Mouse (Mus musculus) C2C12 (cell line): ENCODE results near the gene Gm20695. TPM values are rescaled to one million over a fixed set of nuclear protein-coding genes. Genes with fewer than 3 reads are reported as not detected.

Source experiments
- H3K27me3 ChIP-seq: one replicate; pipeline ENCODE4 v1.6.1; 2011; ENCODE audit not compliant: control insufficient read depth, insufficient read depth, insufficient read length
- H3K36me3 ChIP-seq: one replicate; pipeline ENCODE4 v1.6.1; 2011; ENCODE audit not compliant: control insufficient read depth, insufficient read depth
- H3K4me3 ChIP-seq: one replicate; pipeline ENCODE4 v1.5.1; 2011; ENCODE audit warnings: mild to moderate bottlenecking, control low read depth; ENCODE audit not compliant: poor library complexity, insufficient read depth, severe bottlenecking
- H3K79me2 ChIP-seq: one replicate; pipeline ENCODE4 v1.6.1; 2011; ENCODE audit not compliant: control insufficient read depth, insufficient read depth
- H3K79me3 ChIP-seq: one replicate; pipeline ENCODE4 v1.6.1; 2011; ENCODE audit warnings: low read depth, control low read depth
- H3ac ChIP-seq: one replicate; pipeline ENCODE3; 2011; ENCODE audit warnings: low read depth; ENCODE audit not compliant: control insufficient read depth, insufficient read length
- CEBPB ChIP-seq: IDR thresholded peaks from one replicate; pipeline ENCODE4 v1.6.1; 2011; ENCODE audit warnings: low read depth, mild to moderate bottlenecking, control low read depth, moderate library complexity
- CTCF ChIP-seq: IDR thresholded peaks from one replicate; pipeline ENCODE4 v1.5.1; 2011; ENCODE audit not compliant: control insufficient read depth, insufficient read depth, insufficient read length
- FOSL1 ChIP-seq: IDR thresholded peaks from one replicate; pipeline ENCODE4 v1.8.0; 2011; ENCODE audit warnings: mild to moderate bottlenecking, low read length; ENCODE audit not compliant: poor library complexity, insufficient read depth, severe bottlenecking
- MAX ChIP-seq: IDR thresholded peaks from one replicate; pipeline ENCODE4 v1.6.1; 2011; ENCODE audit warnings: mild to moderate bottlenecking, control low read depth
- MYOD1 ChIP-seq: IDR thresholded peaks from one replicate; pipeline ENCODE4 v1.6.1; 2011; ENCODE audit warnings: low read depth; ENCODE audit not compliant: control insufficient read depth, insufficient read length
- MYOG ChIP-seq: IDR thresholded peaks from one replicate; pipeline ENCODE4 v1.6.1; 2011; ENCODE audit not compliant: control insufficient read depth, insufficient read length; ENCODE audit errors: extremely low read depth
- USF1 ChIP-seq: IDR thresholded peaks from one replicate; pipeline ENCODE4 v1.6.1; 2011; ENCODE audit warnings: low read depth, mild to moderate bottlenecking, control low read depth, moderate library complexity
- long read RNA-seq, 2 experiments: library from polyadenylated mRNA; unstranded; transcript quantifications; one replicate each; pipeline ENCODE4 v2.0.0; 2019 to 2020
- polyA plus RNA-seq: library from polyadenylated mRNA; unstranded; fragments of >200 nt; fragmentation: generic; extraction: Trizol; gene quantifications from one replicate; pipeline ENCODE4 v1.2.1, GENCODE M21; 2012; ENCODE audit warnings: missing spikeins

The Gm20695 gene
- 0.22 TPM for polyA plus RNA-seq
- long read RNA-seq, experiment 1, partial matches to known transcripts, result 0 of 1 reads
- long read RNA-seq, experiment 1, other reads (novel, unspliced or antisense), result 1 of 1 reads
- long read RNA-seq, experiment 2, result 0 reads

- no peak for TF ChIP-seq USF1
- peak; percentile 45 for TF ChIP-seq CEBPB
- peak; percentile 11 for TF ChIP-seq MYOD1
- no peaks in the 10 kb centered on the region for H3K27me3 ChIP-seq
- H3ac ChIP-seq, result peak within 1 kb of the TSS; percentile 88
- peaks cover 89% of the 10 kb centered on the region for H3K79me2 ChIP-seq
- H3K36me3 ChIP-seq, result peaks cover 3% of the 10 kb centered on the region
- H3K79me3 ChIP-seq, result peaks cover 40% of the 10 kb centered on the region
- H3K4me3 ChIP-seq, result peak within 1 kb of the TSS; percentile 89
Observed at GRCm38 (mm10) chr16:3884201-3885064, at the start of gene Gm20695, which contains the start of gene Zfp597. TSS of gene Gm20695 (plus strand) at chr16:3884648. TSS of gene Zfp597 (minus strand) at chr16:3884561.

- H3K79me2 ChIP-seq, result no peaks in the 10 kb centered on the region
- no peak overlapping the region for H3ac ChIP-seq
- H3K4me3 ChIP-seq, result no peak overlapping the region
- TF ChIP-seq MYOG (no peak), USF1 (no peak), MAX (no peak), CEBPB (no peak), MYOD1 (no peak), FOSL1 (no peak)
- H3K27me3 ChIP-seq, result no peaks in the 10 kb centered on the region
- H3K79me3 ChIP-seq, result no peaks in the 10 kb centered on the region
- no peaks in the 10 kb centered on the region for H3K36me3 ChIP-seq
Observed at GRCm38 (mm10) chr16:3835461-3835860, 49.0 kb upstream of the Gm20695 start.

GRCm38 (mm10) chr16:3839157-3839885, 45.1 kb upstream of the Gm20695 start:
- Histone ChIP-seq H3K4me3 (no peak overlapping the region), H3K79me2 (no peaks in the 10 kb centered on the region), H3ac (no peak overlapping the region), H3K79me3 (no peaks in the 10 kb centered on the region), H3K36me3 (no peaks in the 10 kb centered on the region), H3K27me3 (no peaks in the 10 kb centered on the region)
- no peak for TF ChIP-seq CEBPB
- TF ChIP-seq MYOD1, result no peak
- TF ChIP-seq MYOG, result no peak
- TF ChIP-seq USF1, result no peak
- TF ChIP-seq CTCF, result no peak
- no peak for TF ChIP-seq MAX
- no peak for TF ChIP-seq FOSL1

DNA sequence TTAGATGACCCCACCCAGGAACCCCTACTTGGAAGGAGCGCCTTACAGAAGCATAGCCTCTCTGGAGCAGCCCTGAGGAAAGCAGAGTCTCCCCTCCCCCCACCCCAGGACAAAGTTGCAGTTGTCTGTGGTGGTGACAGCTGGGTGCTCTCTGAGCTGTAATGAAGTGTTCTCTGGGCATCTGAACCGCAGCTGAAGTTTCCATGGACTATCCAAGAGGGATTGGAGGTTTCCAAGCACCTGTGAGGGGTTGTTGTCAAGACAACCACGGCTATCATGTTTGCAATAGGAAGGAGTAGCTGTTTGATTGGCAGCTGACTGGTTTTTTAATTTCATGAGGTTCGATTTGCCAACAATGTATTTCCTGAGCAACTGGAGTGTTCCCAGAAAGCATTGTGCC, 41.5 kb upstream of the Gm20695 start:
- Histone ChIP-seq H3K79me2 (no peaks in the 10 kb centered on the region), H3K79me3 (no peaks in the 10 kb centered on the region), H3ac (no peak overlapping the region), H3K4me3 (no peak overlapping the region), H3K27me3 (no peaks in the 10 kb centered on the region), H3K36me3 (no peaks in the 10 kb centered on the region)
- TF ChIP-seq MYOD1 (no peak), USF1 (no peak), CTCF (no peak), MAX (no peak), FOSL1 (no peak), MYOG (no peak), CEBPB (no peak)

GRCm38 (mm10) chr16:3843796-3844195, 40.7 kb upstream of the Gm20695 start:
- Histone ChIP-seq H3K79me3 (no peaks in the 10 kb centered on the region), H3K27me3 (no peaks in the 10 kb centered on the region), H3K36me3 (no peaks in the 10 kb centered on the region), H3ac (no peak overlapping the region), H3K79me2 (no peaks in the 10 kb centered on the region), H3K4me3 (no peak overlapping the region)
- TF ChIP-seq CEBPB, result no peak
- TF ChIP-seq CTCF, result no peak
- no peak for TF ChIP-seq MAX
- TF ChIP-seq FOSL1, result no peak
- no peak for TF ChIP-seq MYOD1
- TF ChIP-seq USF1, result no peak
- no peak for TF ChIP-seq MYOG
